Mouse (Mus musculus) hindbrain, embryonic 11.5 days (tissue): Measurements from ENCODE around the gene Atp5j. TPM values are rescaled to one million over a fixed set of nuclear protein-coding genes. Genes with fewer than 3 reads are reported as not detected.

Experiments
- ATAC-seq: fragments of 200-750 bp; cut with Nextera tagmentation; 2 replicates; pipeline ENCODE4 v1.8.0; 2017; ENCODE audit warnings: mild to moderate bottlenecking, moderate TSS enrichment, moderate library complexity; ENCODE audit not compliant: low FRiP score
- DNase-seq: peaks from one replicate; pipeline ENCODE4 v3.0.0-alpha.2; 2015; ENCODE audit warnings: low spot score
- H3K27ac ChIP-seq: fragments of 300-500 bp; sonication (generic); 2 replicates; pipeline ENCODE4 v1.5.1; 2014; ENCODE audit warnings: mild to moderate bottlenecking, low read depth, low read length
- H3K27me3 ChIP-seq: fragments of 300-500 bp; sonication (generic); 2 replicates; pipeline ENCODE4 v1.6.1; 2014; ENCODE audit warnings: mild to moderate bottlenecking, low read length, moderate library complexity, mixed read lengths; ENCODE audit not compliant: control insufficient read depth, insufficient read depth
- H3K36me3 ChIP-seq: fragments of 300-500 bp; sonication (generic); 2 replicates; pipeline ENCODE4 v1.6.1; 2014; ENCODE audit warnings: mild to moderate bottlenecking, low read length, moderate library complexity, mixed read lengths; ENCODE audit not compliant: control insufficient read depth, insufficient read depth
- H3K4me1 ChIP-seq: fragments of 300-500 bp; sonication (generic); replicated peaks from 2 replicates; pipeline ENCODE4 v1.6.1; 2014; ENCODE audit warnings: low read length, mixed read lengths; ENCODE audit not compliant: control insufficient read depth, insufficient read depth
- H3K4me2 ChIP-seq: fragments of 300-500 bp; sonication (generic); replicated peaks from 2 replicates; pipeline ENCODE4 v1.6.1; 2014; ENCODE audit warnings: mild to moderate bottlenecking, low read depth, low read length
- H3K4me3 ChIP-seq: fragments of 300-500 bp; sonication (generic); 2 replicates; pipeline ENCODE4 v1.5.1; 2014; ENCODE audit warnings: low read depth, low read length
- H3K9ac ChIP-seq: fragments of 300-500 bp; sonication (generic); 2 replicates; pipeline ENCODE4 v1.6.1; 2014; ENCODE audit warnings: low read depth, low read length
- H3K9me3 ChIP-seq: fragments of 300-500 bp; sonication (generic); 2 replicates; pipeline ENCODE4 v1.6.1; 2016; ENCODE audit warnings: low read length; ENCODE audit not compliant: control insufficient read depth
- WGBS: fragments of 180-500 bp; shearing (Covaris S2); extraction: QIAGEN DNeasy Blood & Tissue Kit; methylation state at CpG from one replicate; pipeline ENCODE4 v1.1.7; 2014; 5-methylcytosine and 5-hydroxymethylcytosine counted together
- polyA plus RNA-seq: library from polyadenylated mRNA; unstranded; fragments of >200 nt; fragmentation: Nextera tagmentation; extraction: Ambion mirVana; gene quantifications from 2 replicates; pipeline ENCODE4 v1.2.1, GENCODE M21; 2014

Atp5j gene
- 760 and 772 TPM in 2 replicates for polyA plus RNA-seq

DNA sequence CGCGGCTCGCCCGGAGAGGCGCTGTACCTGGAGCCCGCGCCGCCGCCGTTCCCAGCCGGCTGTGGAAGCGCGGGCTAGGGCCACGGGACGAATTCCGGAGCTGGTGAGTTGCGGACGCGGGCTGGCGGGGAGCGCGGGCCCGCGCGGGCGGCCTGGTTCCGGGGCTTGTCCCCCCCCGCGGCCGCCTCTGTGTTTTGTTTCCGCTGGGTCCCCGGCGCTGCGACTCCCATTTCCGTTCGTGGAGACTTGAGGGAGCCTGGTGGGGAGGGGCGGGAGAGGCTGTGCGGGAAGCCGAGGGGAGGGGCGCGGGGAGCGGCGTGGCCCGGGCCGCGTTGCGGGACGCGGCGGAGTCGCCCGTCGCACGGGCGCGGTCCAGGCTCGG, at the start of gene Atp5j:
Atp5j (minus strand) TSS at position 185 of the 382 bp plus-strand sequence.
- DNase-seq (peak; percentile 78), ATAC-seq (peak; percentile 75)
- Histone ChIP-seq H3K4me2 (peak within 1 kb of the TSS; percentile 55), H3K4me3 (peak within 1 kb of the TSS; percentile 95), H3K9me3 (no peaks in the 10 kb centered on the region), H3K27me3 (no peaks in the 10 kb centered on the region), H3K4me1 (no peaks in the 10 kb centered on the region), H3K27ac (peak within 1 kb of the TSS; percentile 97), H3K36me3 (no peaks in the 10 kb centered on the region), H3K9ac (peak within 1 kb of the TSS; percentile 96)
- 0% methylated on average over 26 of the region's 57 CpGs for WGBS

DNA sequence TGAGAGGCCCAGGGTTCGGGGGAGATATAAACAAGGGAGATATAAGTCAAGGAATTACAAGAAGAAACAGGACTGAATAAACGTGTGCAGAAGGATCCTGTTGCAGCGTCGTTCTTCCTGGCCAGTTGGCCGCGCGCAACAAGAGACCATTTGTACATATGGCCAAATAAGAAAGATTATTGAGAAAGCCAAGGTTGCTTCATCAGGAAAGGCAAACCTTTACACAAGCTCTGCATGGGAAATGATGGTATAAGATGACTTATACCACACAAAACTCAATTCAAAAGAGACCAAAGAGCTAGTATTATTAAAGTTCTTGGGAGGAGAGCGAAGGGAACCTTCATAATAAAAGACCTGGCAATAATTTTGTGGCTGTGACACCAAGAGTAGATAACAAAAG, 49.1 kb upstream of the Atp5j start:
- Histone ChIP-seq H3K36me3 (no peaks in the 10 kb centered on the region), H3K4me1 (no peaks in the 10 kb centered on the region), H3K4me2 (no peak overlapping the region), H3K27ac (no peak overlapping the region), H3K9ac (no peak overlapping the region), H3K9me3 (no peaks in the 10 kb centered on the region), H3K27me3 (no peaks in the 10 kb centered on the region), H3K4me3 (no peak overlapping the region)
- no peak for DNase-seq
- ATAC-seq = no peak
- WGBS = 91% methylated on average over 8 of the region's 8 CpGs

DNA sequence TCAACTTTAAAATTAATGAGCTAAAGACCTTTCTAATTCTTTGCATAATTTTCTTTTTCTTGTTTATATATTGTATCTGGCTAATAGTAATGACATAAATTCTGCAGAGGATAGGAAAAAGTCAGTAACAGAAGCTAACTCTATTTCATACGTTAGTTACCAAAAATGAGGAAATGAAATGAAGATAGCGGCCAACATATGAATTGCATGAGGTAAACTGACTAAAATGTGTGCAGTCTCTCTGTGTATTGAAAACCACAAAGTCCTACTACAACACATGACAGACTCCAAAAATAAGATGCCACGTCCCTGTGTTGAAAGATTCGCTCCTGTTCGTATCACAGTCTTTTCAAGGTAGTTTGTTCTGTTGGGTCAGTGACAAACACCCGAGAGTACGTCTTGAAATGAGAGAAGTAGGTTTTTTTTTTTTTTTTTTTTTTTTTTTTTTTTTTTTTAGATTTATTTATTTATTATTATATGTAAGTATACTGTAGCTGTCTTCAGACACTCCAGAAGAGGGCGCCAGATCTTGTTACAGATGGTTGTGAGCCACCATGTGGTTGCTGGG, 46.4 kb upstream of the Atp5j start:
- no peak overlapping the region for H3K9ac ChIP-seq
- no peaks in the 10 kb centered on the region for H3K9me3 ChIP-seq
- DNase-seq (no peak), ATAC-seq (no peak)
- H3K4me1 ChIP-seq = no peaks in the 10 kb centered on the region
- H3K4me2 ChIP-seq = no peak overlapping the region
- no peak overlapping the region for H3K27ac ChIP-seq
- no peak overlapping the region for H3K4me3 ChIP-seq
- H3K27me3 ChIP-seq = no peaks in the 10 kb centered on the region
- no peaks in the 10 kb centered on the region for H3K36me3 ChIP-seq
- 94% methylated on average over 8 of the region's 8 CpGs for WGBS

DNA sequence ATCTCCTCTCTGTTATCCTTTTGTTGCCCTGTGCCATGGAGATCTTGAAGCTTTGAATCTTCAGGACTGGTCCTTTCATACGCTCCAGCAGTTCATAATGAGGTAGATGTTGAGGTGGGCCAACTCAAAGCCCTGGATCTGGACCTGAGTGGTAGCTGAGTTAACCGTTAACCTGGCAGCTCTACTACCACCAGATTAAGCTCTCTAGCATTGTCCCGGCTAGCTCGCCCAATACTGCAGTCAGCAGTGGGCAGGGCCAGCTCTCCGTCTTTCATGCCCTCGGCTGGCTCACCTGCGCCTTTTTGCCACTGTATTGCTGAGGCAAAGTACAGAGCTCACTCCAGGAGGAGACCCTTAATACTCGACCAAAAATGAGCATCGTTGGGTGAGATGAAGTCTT, 45.7 kb upstream of the Atp5j start:
- no peak overlapping the region for H3K9ac ChIP-seq
- 83% methylated on average over 9 of the region's 9 CpGs for WGBS
- H3K9me3 ChIP-seq = no peaks in the 10 kb centered on the region
- H3K36me3 ChIP-seq = no peaks in the 10 kb centered on the region
- DNase-seq (no peak), ATAC-seq (no peak)
- H3K27ac ChIP-seq = no peak overlapping the region
- H3K4me1 ChIP-seq = no peaks in the 10 kb centered on the region
- H3K4me2 ChIP-seq = no peak overlapping the region
- H3K4me3 ChIP-seq = no peak overlapping the region
- H3K27me3 ChIP-seq = no peaks in the 10 kb centered on the region

DNA sequence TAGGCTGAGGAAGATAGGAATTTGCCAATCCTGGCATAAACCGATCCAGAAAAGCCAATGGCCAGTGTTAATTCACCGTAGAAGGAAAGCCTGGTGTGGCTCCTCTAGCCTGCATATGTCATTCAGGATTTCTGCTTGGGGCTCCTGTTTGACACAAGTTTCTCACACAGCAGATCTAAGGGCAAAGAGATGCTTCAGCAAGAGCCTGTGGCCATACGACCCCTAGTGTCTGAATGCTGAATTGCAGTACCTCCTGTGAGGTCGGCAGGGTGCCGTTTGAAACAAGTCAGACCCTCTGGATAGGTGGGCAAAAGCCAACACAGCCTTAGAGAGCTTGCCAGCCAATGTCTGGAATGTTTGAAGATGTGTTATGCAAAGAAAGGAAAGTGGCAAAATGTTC, 43.7 kb upstream of the Atp5j start:
- ATAC-seq = no peak
- no peak overlapping the region for H3K4me2 ChIP-seq
- H3K4me3 ChIP-seq = no peak overlapping the region

DNA sequence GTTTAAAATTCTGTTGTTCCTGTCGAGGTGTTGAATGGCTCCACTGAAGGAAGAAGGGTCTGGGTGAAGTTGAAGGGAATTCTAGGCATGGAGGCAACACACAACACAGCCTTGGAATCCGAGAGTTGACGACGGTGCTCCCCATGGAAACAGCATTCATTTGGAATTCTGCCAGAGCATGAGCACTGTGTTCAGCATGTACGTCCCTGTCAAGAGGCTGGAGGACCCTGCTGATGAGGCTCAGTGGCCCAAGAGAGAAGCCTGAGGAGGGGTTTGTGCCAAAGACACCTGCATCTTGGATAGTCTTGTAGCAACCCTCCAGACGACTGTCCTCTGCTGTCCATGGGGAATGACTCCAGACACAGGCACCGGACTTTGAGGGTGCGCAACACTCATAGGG, 40.7 kb upstream of the Atp5j start:
- Histone ChIP-seq H3K4me1 (no peaks in the 10 kb centered on the region), H3K27me3 (no peaks in the 10 kb centered on the region), H3K4me2 (no peak overlapping the region), H3K9me3 (no peaks in the 10 kb centered on the region), H3K4me3 (no peak overlapping the region), H3K36me3 (no peaks in the 10 kb centered on the region), H3K9ac (no peak overlapping the region), H3K27ac (no peak overlapping the region)
- no peak for ATAC-seq
- no peak for DNase-seq
- WGBS = 59% methylated on average over 8 of the region's 8 CpGs

More for the DNA sequence above, 43.7 kb upstream of the Atp5j start:
- Histone ChIP-seq H3K9me3 (no peaks in the 10 kb centered on the region), H3K27me3 (no peaks in the 10 kb centered on the region), H3K9ac (no peak overlapping the region), H3K36me3 (no peaks in the 10 kb centered on the region), H3K4me1 (no peaks in the 10 kb centered on the region), H3K27ac (no peak overlapping the region)
- DNase-seq = peak; percentile 84
- 25% methylated on average over 5 of the region's 5 CpGs for WGBS

DNA sequence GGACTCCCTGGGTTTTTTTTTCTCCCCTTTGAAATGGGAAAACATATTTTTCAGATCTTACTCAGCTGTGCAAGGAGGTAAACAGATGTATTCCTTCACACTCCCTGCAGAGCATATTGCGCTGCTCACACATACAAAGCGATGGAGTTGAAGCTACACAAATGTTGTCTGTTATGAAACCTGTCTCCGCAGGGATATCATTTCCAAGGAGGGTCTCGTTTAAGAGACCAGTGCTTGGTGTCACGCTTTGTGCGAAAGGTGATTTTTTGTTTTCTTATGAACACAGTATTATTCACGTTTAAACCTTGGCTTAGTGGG, 40.3 kb upstream of the Atp5j start:
- Histone ChIP-seq H3K4me1 (no peaks in the 10 kb centered on the region), H3K9me3 (no peaks in the 10 kb centered on the region), H3K27me3 (no peaks in the 10 kb centered on the region), H3K36me3 (no peaks in the 10 kb centered on the region), H3K27ac (no peak overlapping the region), H3K9ac (no peak overlapping the region), H3K4me3 (no peak overlapping the region), H3K4me2 (no peak overlapping the region)
- DNase-seq (no peak), ATAC-seq (no peak)
- WGBS = 91% methylated on average over 7 of the region's 7 CpGs

DNA sequence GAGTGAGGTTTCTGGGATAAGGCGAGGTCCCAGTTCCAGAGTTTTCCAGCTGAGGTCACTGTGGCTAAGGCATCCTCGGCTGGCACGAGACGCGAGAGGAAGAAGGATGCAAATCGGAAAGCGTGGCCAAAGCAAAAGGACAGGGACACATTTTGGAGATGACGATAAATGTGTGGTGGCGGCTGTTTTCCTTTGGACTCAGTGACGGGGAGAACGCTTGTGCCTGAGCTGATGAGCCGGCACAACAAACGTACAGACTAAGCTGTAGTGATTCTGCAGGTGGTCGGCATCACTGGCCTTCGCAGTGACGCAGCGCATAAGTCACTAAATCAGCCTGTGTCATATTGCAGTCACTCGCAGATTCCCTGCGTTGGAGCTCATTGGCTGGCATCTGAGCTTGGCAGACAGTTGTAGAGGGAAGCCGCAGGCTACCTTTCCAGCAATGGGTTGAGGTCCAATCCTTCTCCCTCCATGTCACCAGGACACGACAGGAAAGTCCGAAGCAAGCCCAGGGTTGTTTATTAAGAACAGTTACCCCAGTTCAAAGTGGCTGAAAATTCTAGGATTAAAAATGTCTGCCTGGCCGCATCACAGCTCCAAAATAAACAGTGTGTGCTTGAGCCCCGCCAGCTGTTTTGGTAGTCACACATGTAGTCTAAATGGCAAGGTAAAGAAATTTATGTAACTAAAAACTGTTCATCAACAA, 39.7 kb upstream of the Atp5j start:
- no peak overlapping the region for H3K4me2 ChIP-seq
- H3K27me3 ChIP-seq = no peaks in the 10 kb centered on the region
- no peak for DNase-seq
- no peak overlapping the region for H3K4me3 ChIP-seq
- no peaks in the 10 kb centered on the region for H3K4me1 ChIP-seq
- H3K36me3 ChIP-seq = no peaks in the 10 kb centered on the region
- no peak overlapping the region for H3K27ac ChIP-seq
- no peaks in the 10 kb centered on the region for H3K9me3 ChIP-seq
- 85% methylated on average over 24 of the region's 24 CpGs for WGBS
- ATAC-seq = no peak
- H3K9ac ChIP-seq = no peak overlapping the region

DNA sequence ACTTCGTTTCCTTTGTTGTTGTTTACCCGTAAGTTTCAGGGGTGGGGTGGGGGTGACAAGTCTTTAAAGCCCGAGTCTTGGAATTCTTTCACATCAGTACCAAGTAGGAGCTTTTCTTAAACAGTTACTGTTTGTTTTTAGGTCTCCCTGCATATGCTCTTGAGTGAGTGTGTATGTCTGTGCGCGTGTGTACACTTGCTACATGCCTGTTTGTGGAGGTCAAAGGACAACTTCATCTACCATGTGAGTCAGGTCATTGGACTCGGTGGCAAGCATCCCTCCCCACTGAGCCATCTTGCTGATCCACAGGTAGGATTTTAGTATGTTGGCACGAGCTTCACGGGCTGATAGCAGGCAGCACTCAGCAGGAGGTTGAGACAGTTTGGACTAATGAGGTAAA, 38.4 kb upstream of the Atp5j start:
- H3K4me1 ChIP-seq = no peaks in the 10 kb centered on the region

More for the DNA sequence above, 38.4 kb upstream of the Atp5j start:
- Histone ChIP-seq H3K27me3 (no peaks in the 10 kb centered on the region), H3K27ac (no peak overlapping the region), H3K4me3 (no peak overlapping the region), H3K4me2 (no peak overlapping the region), H3K36me3 (no peaks in the 10 kb centered on the region), H3K9ac (no peak overlapping the region), H3K9me3 (no peaks in the 10 kb centered on the region)
- WGBS = 89% methylated on average over 8 of the region's 8 CpGs
- ATAC-seq (no peak), DNase-seq (no peak)
